In genomic region chr3:90589390-90589789, GRCm38 (mm10) we compare ENCODE assay signal across 16 mouse cellular contexts. TPM values are rescaled to one million over a fixed set of nuclear protein-coding genes. Genes with fewer than 3 reads are reported as not detected.
A peak's percentile ranks its signal among the peaks of the same experiment; 100 is the strongest.
DNase-seq lines count a peak whose midpoint lies in the region; ATAC-seq lines count a peak whose summit lies in the region.
"Had no signal": no experiment of that assay in that cellular context is flagged by ENCODE, and none has a peak within 500 bp of the region (broad histone marks: within the 10 kb centered on the region; RNA-seq: fewer than 3 reads in every experiment).

No protein-coding gene starts in this region.

- no peak overlapping the region for H3K4me3 ChIP-seq in liver, embryonic 11.5 days (ENCODE audit: low read depth, low read length)
- H3K4me3 ChIP-seq in liver, embryonic 12.5 days: no peak overlapping the region
- peak overlapping the region; percentile 60 for H3K4me3 ChIP-seq in megakaryocyte, embryonic 14.5 days (replicated peaks)
- H3K4me3 ChIP-seq: embryonic facial prominence, embryonic 12.5 days; heart, embryonic 12.5 days; intestine, embryonic 15.5 days; liver, embryonic 13.5 days had no signal

- DNase-seq in liver, embryonic 11.5 days (ENCODE audit: low spot score): no peak
- DNase-seq in thymus, postnatal 25 days: peak; percentile 59
- no peak for DNase-seq in cerebellum, postnatal 10 days
- DNase-seq in frontal cortex, postnatal 14 days (ENCODE audit: low spot score in 2 of 2): no peak
- no peak for DNase-seq in kidney, postnatal 14 days
- DNase-seq: cerebellum, adult 11 months; forebrain, postnatal 0 days; liver, embryonic 13.5 days had no signal

- no peaks in the 10 kb centered on the region for H3K36me3 ChIP-seq in liver, embryonic 11.5 days (ENCODE audit: control insufficient read depth, insufficient read depth, low read length)
- no peaks in the 10 kb centered on the region for H3K36me3 ChIP-seq in liver, embryonic 12.5 days
- H3K36me3 ChIP-seq in megakaryocyte, embryonic 14.5 days (replicated peaks; ENCODE audit: low read length): no peaks in the 10 kb centered on the region
- H3K36me3 ChIP-seq: embryonic facial prominence, embryonic 12.5 days; heart, embryonic 12.5 days; intestine, embryonic 15.5 days; liver, embryonic 13.5 days had no signal

- no peak overlapping the region for H3K9ac ChIP-seq in liver, embryonic 11.5 days (ENCODE audit: low read depth, low read length)
- H3K9ac ChIP-seq in liver, embryonic 12.5 days: no peak overlapping the region
- H3K9ac ChIP-seq: embryonic facial prominence, embryonic 12.5 days; forebrain, postnatal 0 days; heart, embryonic 12.5 days; intestine, embryonic 15.5 days; liver, embryonic 13.5 days had no signal

- H3K4me2 ChIP-seq in liver, embryonic 11.5 days: no peak overlapping the region
- H3K4me2 ChIP-seq in liver, embryonic 12.5 days: no peak overlapping the region
- H3K4me2 ChIP-seq: embryonic facial prominence, embryonic 12.5 days; heart, embryonic 12.5 days; intestine, embryonic 15.5 days; liver, embryonic 13.5 days; midbrain, embryonic 11.5 days had no signal

- ATAC-seq in liver, embryonic 11.5 days (replicated peaks; ENCODE audit: low FRiP score): 0 out of 2 replicates have a peak, but pooled peaks have one; percentile 13
- no peak for ATAC-seq in liver, embryonic 12.5 days
- ATAC-seq in activated CD4-positive, CD25-positive, alpha-beta regulatory T cell, adult 4 months: peak; percentile 51
- ATAC-seq: forebrain, postnatal 0 days; intestine, embryonic 15.5 days had no signal

- H3K27ac ChIP-seq in liver, embryonic 11.5 days (ENCODE audit: low read depth, low read length): no peak overlapping the region
- H3K27ac ChIP-seq in liver, embryonic 12.5 days: no peak overlapping the region
- H3K27ac ChIP-seq: embryonic facial prominence, embryonic 12.5 days; intestine, embryonic 15.5 days; liver, embryonic 13.5 days had no signal

- no peaks in the 10 kb centered on the region for H3K9me3 ChIP-seq in liver, embryonic 11.5 days (ENCODE audit: control insufficient read depth, low read length)
- H3K9me3 ChIP-seq in liver, embryonic 12.5 days (replicated peaks): no peaks in the 10 kb centered on the region
- H3K9me3 ChIP-seq in megakaryocyte, embryonic 14.5 days: no peaks in the 10 kb centered on the region
- H3K9me3 ChIP-seq: embryonic facial prominence, embryonic 12.5 days; intestine, embryonic 15.5 days; liver, embryonic 13.5 days had no signal

- H3K4me1 ChIP-seq in liver, embryonic 11.5 days (replicated peaks; ENCODE audit: control insufficient read depth, insufficient read depth, low read length): no peaks in the 10 kb centered on the region
- H3K4me1 ChIP-seq in liver, embryonic 12.5 days: no peaks in the 10 kb centered on the region; the same call in 1 of the 2 replicates
- peaks cover 46% of the 10 kb centered on the region for H3K4me1 ChIP-seq in megakaryocyte, embryonic 14.5 days
- H3K4me1 ChIP-seq: embryonic facial prominence, embryonic 12.5 days; liver, embryonic 13.5 days had no signal

- 59% methylated on average over 6 of the region's 6 CpGs for WGBS in liver, embryonic 11.5 days
- WGBS in liver, embryonic 12.5 days (ENCODE audit: insufficient replicate concordance): 38% methylated on average over 6 of the region's 6 CpGs

- no peaks in the 10 kb centered on the region for H3K27me3 ChIP-seq in liver, embryonic 11.5 days (replicated peaks; ENCODE audit: control insufficient read depth, insufficient read depth, low read length)
- no peaks in the 10 kb centered on the region for H3K27me3 ChIP-seq in liver, embryonic 12.5 days (replicated peaks)
- peaks cover 36% of the 10 kb centered on the region for H3K27me3 ChIP-seq in megakaryocyte, embryonic 14.5 days (replicated peaks)
- H3K27me3 ChIP-seq: embryonic facial prominence, embryonic 12.5 days; heart, embryonic 12.5 days; intestine, embryonic 15.5 days; liver, embryonic 13.5 days had no signal

RNA-seq across cellular contexts. Expression of gene S100a2, which starts 0.7 kb away (rescaled TPM):
- not detected in 2 replicates for polyA plus RNA-seq in liver, embryonic 11.5 days (2014; fragmentation: Nextera tagmentation; extraction: Ambion mirVana)
- polyA plus RNA-seq in liver, embryonic 12.5 days (2016; fragmentation: Nextera tagmentation; extraction: Ambion mirVana): not detected in 2 replicates
- not detected for polyA plus RNA-seq in activated CD4-positive, CD25-positive, alpha-beta regulatory T cell, adult 4 months (2017; shearing (Covaris generic))
- polyA plus RNA-seq in megakaryocyte, embryonic 14.5 days (2012; ENCODE audit: insufficient read depth, low replicate concordance): not detected in 2 replicates
- polyA plus RNA-seq: embryonic facial prominence, embryonic 12.5 days; forebrain, postnatal 0 days; heart, embryonic 12.5 days; intestine, embryonic 15.5 days; liver, embryonic 13.5 days; midbrain, embryonic 11.5 days; small intestine, adult 2 months had no signal

RNA-seq across cellular contexts. Expression of gene Gm42674, which starts 12.3 kb away (rescaled TPM):
- polyA plus RNA-seq in liver, embryonic 11.5 days (2014; fragmentation: Nextera tagmentation; extraction: Ambion mirVana): not detected in 2 replicates
- not detected in 2 replicates for polyA plus RNA-seq in liver, embryonic 12.5 days (2016; fragmentation: Nextera tagmentation; extraction: Ambion mirVana)
- not detected for polyA plus RNA-seq in activated CD4-positive, CD25-positive, alpha-beta regulatory T cell, adult 4 months (2017; shearing (Covaris generic))
- not detected in 2 replicates for polyA plus RNA-seq in megakaryocyte, embryonic 14.5 days (2012; ENCODE audit: insufficient read depth, low replicate concordance)
- polyA plus RNA-seq: embryonic facial prominence, embryonic 12.5 days; forebrain, postnatal 0 days; heart, embryonic 12.5 days; intestine, embryonic 15.5 days; liver, embryonic 13.5 days; midbrain, embryonic 11.5 days; small intestine, adult 2 months had no signal

RNA-seq across cellular contexts. Expression of gene S100a4, which starts 14.2 kb away (rescaled TPM):
- polyA plus RNA-seq in liver, embryonic 11.5 days (2014; fragmentation: Nextera tagmentation; extraction: Ambion mirVana): 0.69 and 0.77 TPM in 2 replicates
- 0.55 and 0.69 TPM in 2 replicates for polyA plus RNA-seq in liver, embryonic 12.5 days (2016; fragmentation: Nextera tagmentation; extraction: Ambion mirVana)
- 100 to 1,000 TPM; 152 to 248 TPM for polyA plus RNA-seq in activated CD4-positive, CD25-positive, alpha-beta regulatory T cell, adult 4 months (2017; shearing (Covaris generic))
- polyA plus RNA-seq in megakaryocyte, embryonic 14.5 days (2012; ENCODE audit: insufficient read depth, low replicate concordance): not detected in 2 replicates

RNA-seq across cellular contexts. Expression of gene S100a5, which starts 18.9 kb away (rescaled TPM):
- polyA plus RNA-seq in liver, embryonic 11.5 days (2014; fragmentation: Nextera tagmentation; extraction: Ambion mirVana): not detected in 2 replicates
- polyA plus RNA-seq in liver, embryonic 12.5 days (2016; fragmentation: Nextera tagmentation; extraction: Ambion mirVana): not detected in 2 replicates
- polyA plus RNA-seq in activated CD4-positive, CD25-positive, alpha-beta regulatory T cell, adult 4 months (2017; shearing (Covaris generic)): not detected
- polyA plus RNA-seq in megakaryocyte, embryonic 14.5 days (2012; ENCODE audit: insufficient read depth, low replicate concordance): not detected in 2 replicates
- polyA plus RNA-seq: forebrain, postnatal 0 days; heart, embryonic 12.5 days; liver, embryonic 13.5 days; midbrain, embryonic 11.5 days; small intestine, adult 2 months had no signal

RNA-seq across cellular contexts. Expression of gene S100a6, which starts 23.3 kb away (rescaled TPM):
- 13.9 and 14.6 TPM in 2 replicates for polyA plus RNA-seq in liver, embryonic 11.5 days (2014; fragmentation: Nextera tagmentation; extraction: Ambion mirVana)
- polyA plus RNA-seq in liver, embryonic 12.5 days (2016; fragmentation: Nextera tagmentation; extraction: Ambion mirVana): 5.7 and 6.8 TPM in 2 replicates
- polyA plus RNA-seq in activated CD4-positive, CD25-positive, alpha-beta regulatory T cell, adult 4 months (2017; shearing (Covaris generic)): 100 to 1,000 TPM; 548 to 785 TPM
- 1.3 TPM in 1 of 2 replicates, not detected in the other for polyA plus RNA-seq in megakaryocyte, embryonic 14.5 days (2012; ENCODE audit: insufficient read depth, low replicate concordance)

Comparison
In these comparisons a context has a peak if more than half of its experiments do, and no peak if none do; other contexts are left out.
1. RNA of gene S100a4, which starts 14.2 kb away (polyA plus RNA-seq): 152 to 248 TPM in activated CD4-positive, CD25-positive, alpha-beta regulatory T cell, adult 4 months; 0.69 to 0.77 TPM in liver, embryonic 11.5 days, 0.55 to 0.69 TPM in liver, embryonic 12.5 days and not detected in megakaryocyte, embryonic 14.5 days; every median in the first group is over 10 times any median in the second.